Mouse (Mus musculus) liver, postnatal 0 days (tissue): ENCODE measurements around the gene Pbxip1.

Experiments used
- CTCF ChIP-seq: sonication (generic); IDR thresholded peaks from 2 replicates; pipeline ENCODE4 v1.5.1; 2016; ENCODE audit warnings: antibody characterized with exemption, low read depth
- EP300 ChIP-seq: IDR thresholded peaks from 2 replicates; pipeline ENCODE4 v1.6.1; 2016; ENCODE audit warnings: antibody characterized with exemption, low read depth, mild to moderate bottlenecking

- TF ChIP-seq CTCF: no peak
- TF ChIP-seq EP300: no peak
These were observed 45.5 kb upstream of the Pbxip1 start for GRCm38 (mm10) chr3:89390699-89391662.
